Comparison of ENCODE assay signal across 17 mouse cellular contexts in genomic region chr2:148743846-148744407, GRCm38 (mm10). TPM values are rescaled to one million over a fixed set of nuclear protein-coding genes. Genes with fewer than 3 reads are reported as not detected.
DNase-seq lines count a peak whose midpoint lies in the region; ATAC-seq lines count a peak whose summit lies in the region.
"Had no signal": no experiment of that assay in that cellular context is flagged by ENCODE, and none has a peak within 500 bp of the region (broad histone marks: within the 10 kb centered on the region; RNA-seq: fewer than 3 reads in every experiment).

No protein-coding gene starts in this region.

- no peak for ATAC-seq in monocyte, adult 5-6 weeks (replicated peaks; ENCODE audit: insufficient number of reproducible peaks, low FRiP score, low TSS enrichment, poor library complexity, severe bottlenecking)
- ATAC-seq: intestine, embryonic 16.5 days had no signal

- peak; percentile 52 for DNase-seq in cerebellum, adult 9-10 months
- no peak for DNase-seq in cerebellum, postnatal 4 days (ENCODE audit: low spot score in 2 of 2)
- peak; percentile 14 for DNase-seq in kidney, adult 18-20 months
- no peak for DNase-seq in kidney, postnatal 10 days
- peak; percentile 79 for DNase-seq in 3T3-L1 (ENCODE audit: low read depth, low spot score)
- peak; percentile 50 for DNase-seq in brain, adult 2 months (ENCODE audit: low read depth, low spot score)
- DNase-seq in gastrocnemius, adult 18-20 months (ENCODE audit: low spot score), result no peak
- DNase-seq: lung, postnatal 10 days; right cerebral cortex, postnatal 14 days; thymus, adult 2 months had no signal

RNA-seq across cellular contexts. Expression of gene Cstl1, which starts 6.2 kb away (rescaled TPM):
- not detected in 3 replicates for total RNA-seq in monocyte, adult 5-6 weeks (2017)
- not detected for total RNA-seq in gastrocnemius, adult 18-20 months (2021)
- total RNA-seq: gastrocnemius, adult 8-10 months; heart, adult 8-10 months; layer of hippocampus, postnatal 14 days; left cerebral cortex, postnatal 10 days; megakaryocyte, adult 5-6 weeks had no signal

RNA-seq across cellular contexts. Expression of gene Napb, which starts 11.7 kb away (rescaled TPM):
- total RNA-seq in monocyte, adult 5-6 weeks (2017), result 0.32 to 0.78 TPM (median 0.57 TPM) in 3 replicates
- 1 to 10 TPM; 5.9 to 6.0 TPM for total RNA-seq in gastrocnemius, adult 18-20 months (2021)

RNA-seq across cellular contexts. Expression of gene Cst11, which starts 27.4 kb away (rescaled TPM):
- total RNA-seq in monocyte, adult 5-6 weeks (2017), result not detected in 3 replicates
- total RNA-seq in gastrocnemius, adult 18-20 months (2021), result not detected
- total RNA-seq: gastrocnemius, adult 8-10 months; heart, adult 8-10 months; layer of hippocampus, postnatal 14 days; left cerebral cortex, postnatal 10 days; megakaryocyte, adult 5-6 weeks had no signal

RNA-seq across cellular contexts. Expression of gene 8030411F24Rik, which starts 37.9 kb away (rescaled TPM):
- not detected in 3 replicates for total RNA-seq in monocyte, adult 5-6 weeks (2017)
- total RNA-seq in gastrocnemius, adult 18-20 months (2021), result not detected
- total RNA-seq: gastrocnemius, adult 8-10 months; heart, adult 8-10 months; layer of hippocampus, postnatal 14 days; left cerebral cortex, postnatal 10 days; megakaryocyte, adult 5-6 weeks had no signal

RNA-seq across cellular contexts. Expression of gene Cst12, which starts 45.2 kb away (rescaled TPM):
- total RNA-seq in monocyte, adult 5-6 weeks (2017), result not detected in 3 replicates
- total RNA-seq in gastrocnemius, adult 18-20 months (2021), result not detected
- total RNA-seq: gastrocnemius, adult 8-10 months; left cerebral cortex, postnatal 10 days; megakaryocyte, adult 5-6 weeks had no signal

Comparison
In these comparisons a context has a peak if more than half of its experiments do, and no peak if none do; other contexts are left out.
1. DNase-seq: peak in cerebellum, adult 9-10 months (single experiment), kidney, adult 18-20 months (single experiment), 3T3-L1 (single experiment) and brain, adult 2 months (single experiment); none in cerebellum, postnatal 4 days (0 of 2), kidney, postnatal 10 days (single experiment) and gastrocnemius, adult 18-20 months (single experiment).